Mouse (Mus musculus): ENCODE results near the gene Pold3.
"Not testable (repeated sequence)": the region's sequence is repeated elsewhere in the genome, so short reads cannot be mapped to it uniquely, and the experiment has no call there.

Pold3 gene

DNA sequence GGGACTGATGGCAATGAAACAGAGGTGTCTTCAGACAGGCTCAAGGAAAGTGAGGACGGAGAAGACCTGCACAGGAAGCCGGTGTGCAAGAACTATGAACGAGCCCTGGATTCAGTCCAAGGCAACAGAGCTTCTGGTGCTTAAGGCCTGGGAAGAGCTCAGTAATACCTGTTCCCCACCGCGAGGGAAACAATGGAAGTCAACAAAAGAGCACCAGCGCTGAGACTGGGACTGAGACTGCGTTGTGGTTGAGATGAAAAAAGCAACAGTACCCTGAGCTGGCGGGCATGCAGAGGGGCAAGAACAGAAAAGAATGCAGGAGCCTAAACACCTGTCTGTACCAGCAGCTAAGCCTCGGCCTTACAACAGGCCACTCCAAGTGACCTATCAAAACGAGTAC, 9.9 kb downstream of the Pold3 start:
- DNase-seq (ENCODE audit: low spot score): no peak

DNA sequence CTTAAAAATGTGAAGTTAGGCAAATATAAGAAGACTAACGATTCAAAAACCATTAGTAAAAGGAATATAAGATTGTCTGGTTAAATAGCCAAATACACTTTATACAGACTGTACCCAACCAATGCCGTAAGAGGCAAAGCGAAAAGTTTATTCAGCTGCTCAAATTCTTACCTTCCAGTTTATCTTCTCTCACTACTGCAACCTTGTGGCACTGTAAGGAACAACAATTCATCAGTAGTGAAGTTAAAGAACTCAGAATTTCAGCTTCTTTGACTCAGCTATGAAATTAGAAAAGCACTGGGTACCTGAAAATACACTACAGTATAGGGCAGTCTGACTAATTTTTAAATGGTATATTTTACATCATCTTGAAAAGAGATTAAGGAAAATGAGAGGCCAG, 13.0 kb downstream of the Pold3 start:
- DNase-seq (ENCODE audit: low spot score): peak; percentile 35

GRCm38 (mm10) chr7:100104677-100105076, 16.7 kb downstream of the Pold3 start:
- no peak for DNase-seq (ENCODE audit: low spot score)

- DNase-seq (ENCODE audit: low spot score): no peak
These were observed 21.3 kb downstream of the Pold3 start for GRCm38 (mm10) chr7:100100031-100100595.

DNA sequence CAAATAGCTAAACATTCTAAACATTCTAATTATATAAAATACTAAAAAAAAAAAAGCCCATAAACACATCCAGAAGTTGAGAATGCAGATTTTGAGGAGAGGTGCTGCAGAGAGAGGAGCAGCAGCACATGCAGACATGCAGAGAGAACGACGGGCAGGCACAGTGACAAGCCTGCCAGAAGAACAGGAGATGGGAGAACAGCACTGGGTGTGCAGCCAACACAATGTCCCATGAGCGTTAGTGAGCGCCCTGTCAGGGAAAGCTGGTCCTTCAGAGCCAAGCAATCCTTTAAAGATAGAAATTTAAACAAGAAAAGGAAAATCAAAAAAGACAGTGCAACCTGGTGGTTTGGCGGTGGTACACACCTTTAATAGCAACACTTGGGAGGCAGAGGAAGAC, 34.5 kb downstream of the Pold3 start:
- no peak for DNase-seq (ENCODE audit: low spot score)

DNA sequence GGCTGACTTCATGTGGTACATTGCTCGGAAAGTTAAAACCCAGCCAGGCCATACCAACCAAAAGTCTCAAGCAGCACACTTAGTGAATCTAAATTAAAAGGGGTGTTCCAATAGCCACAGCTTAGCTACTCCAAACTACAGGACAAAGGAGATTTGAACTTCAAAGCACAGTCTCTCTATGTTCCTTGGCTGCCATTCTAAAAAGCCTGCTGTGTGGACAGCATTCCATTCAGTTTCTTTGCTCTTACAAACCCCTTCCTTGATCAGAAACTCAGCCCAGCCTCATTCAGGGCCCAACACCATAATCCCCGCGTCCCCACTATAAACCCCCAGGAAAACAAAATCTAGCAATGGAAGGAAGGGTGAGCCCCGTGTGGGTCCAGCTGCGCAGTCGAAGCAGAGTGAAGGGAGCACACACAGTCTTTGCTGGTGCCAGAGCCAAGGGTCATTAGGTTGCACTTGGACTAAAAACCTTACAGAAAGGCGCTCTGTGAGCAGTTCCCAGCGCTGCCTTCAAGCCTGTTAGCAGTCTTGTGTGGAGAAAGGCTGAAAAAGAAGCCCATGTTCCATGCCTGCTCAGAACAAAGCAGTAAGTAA, 35.1 kb downstream of the Pold3 start:
- DNase-seq (ENCODE audit: low spot score): no peak

GRCm38 (mm10) chr7:100083812-100084211, 37.6 kb downstream of the Pold3 start:
- no peak for DNase-seq (ENCODE audit: low spot score)

- no peak for DNase-seq (ENCODE audit: low spot score)
These were observed 38.5 kb downstream of the Pold3 start for GRCm38 (mm10) chr7:100082836-100083235.

DNA sequence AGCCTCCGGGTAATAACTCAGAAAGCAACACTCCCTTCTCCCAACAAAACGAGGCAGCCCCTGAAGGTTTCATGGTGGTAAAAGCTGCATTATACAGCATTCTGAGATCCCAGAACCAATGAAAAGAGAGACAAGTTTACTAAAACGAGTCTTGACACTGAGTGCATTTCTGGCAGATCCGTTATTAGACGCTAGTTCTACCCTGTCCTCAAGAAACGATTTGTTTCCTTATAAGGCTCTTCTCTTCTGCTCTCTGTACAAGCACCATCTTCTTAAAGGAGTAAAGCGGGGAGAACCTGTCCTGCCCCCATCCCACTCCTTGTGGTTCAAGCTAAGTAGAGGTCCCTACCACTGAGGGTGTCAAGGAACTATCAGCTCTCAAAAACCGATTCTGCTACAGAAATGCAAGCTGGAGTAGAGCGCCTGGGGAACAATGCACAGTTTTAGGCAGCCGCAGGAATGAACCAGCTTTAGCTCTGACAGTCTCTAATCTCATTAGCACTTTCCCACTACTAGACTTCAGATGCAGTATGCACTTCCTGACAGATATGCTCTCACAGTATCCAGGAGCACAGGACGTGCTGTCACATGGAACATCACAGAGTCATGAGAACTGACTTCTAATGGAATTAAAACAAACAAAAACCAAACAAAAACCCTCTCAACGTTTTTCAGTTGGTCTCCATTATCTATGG, 41.1 kb downstream of the Pold3 start:
- no peak for DNase-seq (ENCODE audit: low spot score)

- DNase-seq (ENCODE audit: low spot score): no peak
These were observed 44.3 kb downstream of the Pold3 start for GRCm38 (mm10) chr7:100077071-100077470.

GRCm38 (mm10) chr7:100076296-100076695, 45.1 kb downstream of the Pold3 start:
- no peak for DNase-seq (ENCODE audit: low spot score)

DNA sequence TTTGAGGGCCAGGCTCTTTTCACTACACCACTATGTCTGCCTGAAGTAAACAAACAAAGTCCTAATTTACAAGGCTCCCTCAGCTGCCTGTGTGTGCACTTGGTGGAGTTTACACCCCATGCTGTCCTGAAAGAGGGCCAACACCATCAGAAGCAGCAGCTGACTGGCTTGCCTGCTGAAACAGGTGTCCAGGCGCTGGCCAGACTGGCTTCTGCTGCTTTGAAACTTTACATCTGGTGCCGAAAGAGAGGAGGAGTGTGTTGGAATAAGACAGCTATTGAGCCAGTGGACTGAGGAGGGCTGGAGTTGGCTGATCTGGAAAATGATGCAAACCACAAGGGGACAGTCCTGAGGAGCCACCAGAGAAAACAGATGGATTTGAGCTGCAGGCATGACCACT, 47.4 kb downstream of the Pold3 start:
- DNase-seq (ENCODE audit: low spot score): peak; percentile 25

DNA sequence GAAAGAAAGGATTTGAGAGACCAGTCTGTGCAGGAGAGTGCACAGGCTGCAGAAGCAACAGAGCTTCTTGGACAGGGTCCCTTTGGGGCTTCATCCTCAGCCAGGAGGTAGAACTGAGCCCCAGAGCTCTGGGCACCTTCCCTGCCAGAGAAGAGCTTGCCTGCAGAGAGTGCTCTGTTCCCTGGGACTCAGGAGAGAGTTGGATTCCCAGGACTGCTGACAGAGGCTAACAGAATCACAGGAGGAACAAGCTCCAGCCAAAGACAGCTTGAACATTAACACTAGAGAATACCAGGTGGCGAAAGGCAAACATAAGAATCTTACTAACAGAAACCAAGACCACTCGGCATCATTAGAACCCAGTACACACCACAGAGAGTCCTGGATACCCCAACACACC, 68.4 kb downstream of the Pold3 start:
- not testable (repeated sequence) for DNase-seq (ENCODE audit: low spot score)

DNA sequence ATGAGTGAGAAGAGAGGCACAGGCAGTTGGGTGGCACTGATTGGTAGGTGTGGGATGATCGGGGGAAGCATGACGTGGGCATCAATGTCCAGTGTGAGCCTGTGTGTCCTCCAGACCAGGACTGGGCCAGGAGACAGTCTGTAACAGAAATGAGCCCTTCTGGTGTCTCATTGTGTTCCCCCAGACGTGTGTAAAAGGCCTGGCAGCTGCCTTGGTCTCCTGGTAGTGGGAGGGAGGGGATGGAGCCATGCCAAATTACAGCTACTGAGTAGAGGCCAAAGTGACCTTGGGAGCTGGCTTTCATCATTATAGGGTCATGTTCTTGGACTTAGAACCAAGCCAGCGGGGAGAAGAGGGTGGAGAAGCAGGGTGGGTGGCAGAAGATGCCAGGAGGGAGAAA, 69.5 kb downstream of the Pold3 start:
- no peak for DNase-seq (ENCODE audit: low spot score)

- DNase-seq (ENCODE audit: low spot score): no peak
These were observed 74.9 kb downstream of the Pold3 start for GRCm38 (mm10) chr7:100046486-100046885.

GRCm38 (mm10) chr7:100043605-100044031, 77.7 kb downstream of the Pold3 start:
- DNase-seq (ENCODE audit: low spot score): peak; percentile 6

- DNase-seq (ENCODE audit: low spot score): no peak
These were observed 78.3 kb downstream of the Pold3 start for GRCm38 (mm10) chr7:100043096-100043495.

- no peak for DNase-seq (ENCODE audit: low spot score)
These were observed 79.2 kb downstream of the Pold3 start for GRCm38 (mm10) chr7:100042120-100042519.

DNA sequence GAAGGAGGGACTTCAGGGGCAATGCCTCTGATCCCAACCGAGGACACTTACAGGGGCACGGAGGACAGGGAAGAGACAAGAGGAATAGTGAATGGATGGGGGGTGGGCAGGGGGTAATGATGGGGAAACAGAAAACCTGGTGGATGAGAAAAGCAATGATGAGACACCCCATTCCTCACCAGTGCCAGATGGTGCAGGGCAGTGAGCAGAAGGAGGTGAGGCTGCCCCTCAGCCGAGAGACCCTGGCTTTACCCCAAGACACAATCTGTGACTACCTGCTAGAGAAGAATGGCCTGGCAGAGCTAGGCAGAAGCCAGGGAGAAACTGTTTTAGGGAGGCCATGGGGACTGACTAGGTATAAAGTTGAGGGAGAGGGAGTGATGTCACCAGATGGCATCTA, 84.9 kb downstream of the Pold3 start:
- no peak for DNase-seq (ENCODE audit: low spot score)

GRCm38 (mm10) chr7:100036050-100036449, 85.3 kb downstream of the Pold3 start:
- DNase-seq (ENCODE audit: low spot score): no peak

- DNase-seq (ENCODE audit: low spot score): no peak
These were observed 86.4 kb downstream of the Pold3 start for GRCm38 (mm10) chr7:100034815-100035463.

DNA sequence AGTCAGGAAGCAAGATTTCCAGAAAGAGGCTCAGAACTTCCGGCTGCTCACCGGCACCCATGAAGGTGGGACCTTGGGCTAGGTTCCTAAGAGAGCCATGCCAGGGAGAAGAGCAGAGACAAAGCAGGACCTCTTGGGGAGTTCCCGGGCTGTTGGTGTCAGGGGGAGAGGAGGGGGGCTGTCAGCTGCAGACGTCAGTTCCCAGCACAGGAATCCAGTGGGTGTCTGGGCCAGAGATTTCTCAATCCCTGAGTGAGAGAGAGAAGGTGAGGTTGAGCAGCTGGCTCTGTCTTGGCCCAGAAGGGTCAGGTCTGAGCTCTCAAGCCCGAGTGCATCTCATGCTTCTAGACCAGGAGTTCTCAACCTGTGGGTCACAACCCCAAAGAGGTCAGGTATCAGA, 87.7 kb downstream of the Pold3 start:
- peak; percentile 21 for DNase-seq (ENCODE audit: low spot score)
